Mouse (Mus musculus) bone marrow, adult 2 months (tissue): ENCODE data around the gene 2210408I21Rik.

Experiments used
- CTCF ChIP-seq: fragments of 200-500 bp; IDR thresholded peaks from 2 replicates; pipeline ENCODE4 v1.5.1; 2011; ENCODE audit warnings: low read length, control low read depth; ENCODE audit not compliant: control insufficient read depth, insufficient read depth
- POLR2A ChIP-seq: fragments of 200-500 bp; IDR thresholded peaks from 2 replicates; pipeline ENCODE4 v1.6.1; 2011; ENCODE audit warnings: low read depth, mild to moderate bottlenecking, control low read depth, low read length, borderline replicate concordance; ENCODE audit not compliant: control insufficient read depth

DNA sequence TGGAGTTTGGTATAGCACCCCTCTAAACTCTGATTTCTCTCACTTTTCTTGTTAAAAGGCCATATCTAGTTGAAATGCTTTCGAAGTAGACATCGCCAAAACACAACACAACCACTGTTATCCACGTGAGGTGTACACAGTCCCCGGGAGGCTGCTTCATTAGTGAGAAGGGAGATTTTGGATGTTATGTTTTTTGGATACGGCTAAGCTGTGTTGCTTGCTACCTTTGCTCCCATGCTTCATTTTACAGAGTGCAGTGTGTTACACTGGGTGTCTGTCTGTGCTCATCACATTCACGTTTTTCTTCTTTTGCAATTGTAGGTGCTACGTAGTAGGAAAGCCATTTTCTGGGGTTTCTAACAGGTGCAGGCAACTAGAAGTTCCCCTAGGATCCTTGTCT is 262.3 kb downstream of the 2210408I21Rik start:
- TF ChIP-seq POLR2A (no peak), CTCF (no peak)
